Mouse (Mus musculus): ENCODE measurements around the gene Clptm1l. TPM values are rescaled to one million over a fixed set of nuclear protein-coding genes. Genes with fewer than 3 reads are reported as not detected.
A peak's percentile ranks its signal among the peaks of the same experiment; 100 is the strongest.

The Clptm1l gene
- 89.5 to 116 TPM (median 100 TPM) in 3 replicates for total RNA-seq (2017)

DNA sequence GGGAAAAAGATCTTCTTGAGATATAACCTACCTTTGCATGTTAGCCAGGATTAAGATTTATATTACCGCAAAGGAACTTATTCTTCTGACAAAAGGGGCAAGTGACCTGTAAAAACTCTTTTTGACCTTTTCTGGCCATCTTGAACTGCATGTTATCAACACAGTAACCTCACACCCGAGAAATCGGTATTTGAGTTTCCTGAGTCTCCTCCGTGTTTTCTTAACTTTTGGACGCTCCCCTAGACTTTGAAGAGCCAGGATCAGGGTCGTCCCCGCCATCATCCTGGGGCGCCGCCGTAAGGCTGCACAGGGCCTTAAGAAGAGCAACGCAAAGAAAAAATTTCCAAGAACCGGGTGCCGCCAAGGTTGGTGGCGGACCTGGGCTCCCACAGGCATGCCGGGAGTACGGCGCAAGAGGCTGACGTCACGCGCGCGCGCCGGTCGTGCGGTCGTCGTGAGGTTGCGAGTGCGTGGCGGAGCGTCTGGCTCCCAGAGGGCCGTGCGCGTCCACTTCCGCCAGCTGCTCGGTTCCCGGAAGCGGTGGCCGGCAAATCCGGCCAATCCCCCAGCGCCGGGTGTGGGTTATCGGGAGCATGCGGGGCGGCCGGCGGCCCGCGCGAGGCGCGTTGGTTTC is at the start of gene Clptm1l:
Gene Clptm1l (plus strand): TSS at position 485 of the 634 bp plus-strand sequence.
- peak; percentile 83 for ATAC-seq (replicated peaks; ENCODE audit: insufficient number of reproducible peaks, low FRiP score, low TSS enrichment, poor library complexity, severe bottlenecking)

DNA sequence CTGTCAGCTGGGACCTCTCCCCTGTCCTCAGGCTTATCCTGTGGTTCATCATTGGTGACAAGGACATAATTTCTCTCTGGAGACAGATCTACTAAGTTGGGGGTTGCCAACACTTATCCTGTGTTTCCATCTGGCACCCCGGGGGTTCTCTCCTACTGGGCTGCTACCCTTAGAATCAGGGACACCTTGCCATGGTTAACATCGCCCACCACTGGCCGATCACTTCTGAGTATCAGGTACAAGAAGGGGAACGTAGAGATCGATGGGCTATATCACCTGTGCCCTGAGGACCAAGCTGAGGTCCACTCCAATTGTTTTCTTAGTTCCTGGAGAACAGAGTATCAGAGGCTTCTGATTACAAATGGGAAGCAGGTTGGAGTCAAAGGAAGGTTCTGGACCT is 39.6 kb upstream of the Clptm1l start:
- no peak for ATAC-seq (replicated peaks; ENCODE audit: insufficient number of reproducible peaks, low FRiP score, low TSS enrichment, poor library complexity, severe bottlenecking)

DNA sequence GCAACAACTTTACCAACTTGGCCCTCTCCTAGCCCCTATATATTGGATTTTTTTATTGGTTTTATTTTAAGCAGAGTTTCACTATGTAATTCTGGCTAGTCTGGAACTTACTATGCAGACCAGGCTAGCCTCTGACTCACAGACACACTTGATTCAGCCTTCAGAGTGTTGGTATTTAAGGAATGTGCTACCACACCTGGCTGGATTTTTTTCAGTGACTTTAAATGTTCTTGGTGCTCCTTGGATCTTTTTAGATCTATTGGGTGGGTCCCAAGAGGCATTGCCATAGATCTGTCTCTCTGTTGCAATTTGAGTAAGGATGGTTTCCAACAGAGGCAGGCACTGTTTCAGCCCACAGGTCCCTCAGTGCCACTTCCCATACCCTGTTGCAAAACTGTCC is 28.8 kb upstream of the Clptm1l start:
- no peak for ATAC-seq (replicated peaks; ENCODE audit: insufficient number of reproducible peaks, low FRiP score, low TSS enrichment, poor library complexity, severe bottlenecking)

DNA sequence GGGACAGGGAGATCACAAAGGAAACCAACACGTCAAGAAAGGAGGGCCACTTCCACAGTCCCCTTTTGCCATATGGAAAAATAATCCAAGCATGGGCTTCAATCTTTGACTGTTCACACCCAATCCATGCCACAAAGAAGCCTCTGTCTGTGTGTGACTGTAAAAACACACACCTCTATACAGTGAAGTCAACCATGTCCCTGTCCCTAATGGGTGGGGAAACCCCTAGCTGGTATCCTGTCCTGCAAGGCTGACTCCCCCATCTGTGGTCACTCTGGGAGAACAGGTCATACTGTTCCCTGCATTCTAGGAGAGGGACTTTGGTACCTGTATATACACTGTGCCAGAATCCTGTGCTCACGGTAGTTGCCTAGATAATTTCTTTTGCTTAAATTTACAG is 26.5 kb upstream of the Clptm1l start:
- no peak for ATAC-seq (replicated peaks; ENCODE audit: insufficient number of reproducible peaks, low FRiP score, low TSS enrichment, poor library complexity, severe bottlenecking)

DNA sequence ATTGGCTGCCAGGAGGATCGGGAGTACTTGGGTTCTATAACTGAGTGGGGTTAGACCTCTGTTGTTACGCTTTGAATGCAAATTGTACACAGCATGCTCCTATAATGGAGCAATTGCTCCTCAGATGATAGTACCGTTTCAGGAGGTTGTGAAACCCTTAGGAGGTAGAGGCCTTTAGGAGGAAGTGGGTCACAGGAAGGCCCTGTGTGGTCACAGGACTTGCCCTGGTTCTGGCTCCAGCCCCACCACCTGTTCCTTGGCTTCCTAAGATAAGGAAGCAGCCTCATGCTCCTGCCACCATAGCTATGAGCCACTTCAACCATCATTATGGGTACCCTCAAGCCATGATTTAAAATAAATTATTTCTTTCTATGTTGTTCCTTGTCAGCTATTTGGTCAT is 12.3 kb upstream of the Clptm1l start:
- ATAC-seq (replicated peaks; ENCODE audit: insufficient number of reproducible peaks, low FRiP score, low TSS enrichment, poor library complexity, severe bottlenecking), result no peak

DNA sequence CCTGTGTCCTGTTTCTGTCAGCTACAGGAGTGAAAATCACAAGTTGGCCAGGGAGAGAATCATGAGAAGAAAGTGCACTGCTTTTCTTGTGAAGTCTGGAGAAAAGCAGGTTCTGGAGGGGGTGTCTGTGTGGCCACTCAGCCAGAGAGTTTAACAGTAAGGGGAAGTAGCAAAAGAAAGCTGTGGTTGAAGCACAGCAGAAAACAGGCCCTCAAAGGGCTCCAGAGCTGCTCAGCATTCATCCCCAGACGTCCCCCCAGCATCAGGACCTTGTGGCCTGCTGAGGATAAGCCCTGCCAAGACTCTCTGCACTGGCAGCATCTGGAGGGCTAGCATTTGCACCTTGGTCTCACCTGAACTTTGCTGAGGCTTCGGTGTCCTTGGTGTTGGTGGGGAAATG is 11.3 kb upstream of the Clptm1l start:
- ATAC-seq (replicated peaks; ENCODE audit: insufficient number of reproducible peaks, low FRiP score, low TSS enrichment, poor library complexity, severe bottlenecking), result no peak

DNA sequence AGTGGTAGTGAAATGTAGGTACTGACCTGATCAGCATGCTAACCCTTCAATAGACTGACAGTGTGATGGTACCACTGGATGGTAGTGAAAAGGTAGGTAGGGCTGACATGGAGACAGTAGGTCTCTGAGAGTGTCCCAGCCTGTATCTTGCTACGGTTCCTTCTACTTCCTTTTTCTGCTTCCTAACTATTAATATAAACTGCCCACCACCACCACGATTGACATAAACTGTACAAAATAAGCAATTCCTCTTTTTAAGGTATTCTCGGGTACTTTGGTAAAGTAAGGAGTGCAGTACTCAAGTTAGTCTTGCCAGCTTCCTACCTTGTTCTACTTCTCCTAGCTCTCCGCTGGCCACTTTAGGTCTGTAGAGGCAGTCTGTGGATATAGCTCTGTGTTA is 7.5 kb upstream of the Clptm1l start:
- no peak for ATAC-seq (replicated peaks; ENCODE audit: insufficient number of reproducible peaks, low FRiP score, low TSS enrichment, poor library complexity, severe bottlenecking)

DNA sequence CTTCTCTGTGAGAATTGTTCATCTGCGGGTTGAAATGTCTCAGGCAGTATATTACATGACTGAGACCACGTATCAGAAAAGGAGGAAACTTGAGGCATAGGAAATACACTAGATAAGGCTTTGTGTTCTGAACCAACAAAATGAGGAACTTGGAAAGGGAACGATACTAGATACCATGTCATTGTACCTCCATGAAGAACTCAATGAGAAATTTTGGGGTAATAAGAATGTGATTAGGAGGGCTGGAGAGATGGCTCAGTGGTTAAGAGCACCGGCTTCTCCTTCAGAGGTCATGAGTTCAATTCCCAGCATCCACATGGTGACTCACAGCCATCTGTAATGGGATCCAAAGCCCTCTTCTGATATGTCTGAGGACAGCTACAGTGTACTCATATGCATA is 3.6 kb upstream of the Clptm1l start:
- no peak for ATAC-seq (replicated peaks; ENCODE audit: insufficient number of reproducible peaks, low FRiP score, low TSS enrichment, poor library complexity, severe bottlenecking)

DNA sequence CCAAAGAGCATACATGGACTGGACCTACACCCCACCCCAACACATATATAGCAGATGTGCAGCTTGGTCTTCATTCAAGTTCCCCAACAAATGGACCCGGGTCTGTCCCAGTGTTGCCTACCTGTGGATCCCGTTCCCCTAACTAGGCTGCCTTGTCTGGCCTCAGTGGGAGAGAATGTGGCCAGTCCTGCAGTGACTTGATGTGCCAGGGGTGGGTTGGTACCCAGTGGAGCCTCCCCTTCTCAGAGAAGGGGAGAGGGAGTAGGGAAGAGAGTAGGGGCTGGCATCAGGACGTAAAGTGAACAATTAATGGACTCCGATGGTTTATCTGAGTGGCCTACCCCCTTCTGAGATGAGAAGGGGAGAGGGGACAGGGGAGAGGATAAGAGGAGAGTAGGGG is 760 bp upstream of the Clptm1l start:
- ATAC-seq (replicated peaks; ENCODE audit: insufficient number of reproducible peaks, low FRiP score, low TSS enrichment, poor library complexity, severe bottlenecking), result no peak

DNA sequence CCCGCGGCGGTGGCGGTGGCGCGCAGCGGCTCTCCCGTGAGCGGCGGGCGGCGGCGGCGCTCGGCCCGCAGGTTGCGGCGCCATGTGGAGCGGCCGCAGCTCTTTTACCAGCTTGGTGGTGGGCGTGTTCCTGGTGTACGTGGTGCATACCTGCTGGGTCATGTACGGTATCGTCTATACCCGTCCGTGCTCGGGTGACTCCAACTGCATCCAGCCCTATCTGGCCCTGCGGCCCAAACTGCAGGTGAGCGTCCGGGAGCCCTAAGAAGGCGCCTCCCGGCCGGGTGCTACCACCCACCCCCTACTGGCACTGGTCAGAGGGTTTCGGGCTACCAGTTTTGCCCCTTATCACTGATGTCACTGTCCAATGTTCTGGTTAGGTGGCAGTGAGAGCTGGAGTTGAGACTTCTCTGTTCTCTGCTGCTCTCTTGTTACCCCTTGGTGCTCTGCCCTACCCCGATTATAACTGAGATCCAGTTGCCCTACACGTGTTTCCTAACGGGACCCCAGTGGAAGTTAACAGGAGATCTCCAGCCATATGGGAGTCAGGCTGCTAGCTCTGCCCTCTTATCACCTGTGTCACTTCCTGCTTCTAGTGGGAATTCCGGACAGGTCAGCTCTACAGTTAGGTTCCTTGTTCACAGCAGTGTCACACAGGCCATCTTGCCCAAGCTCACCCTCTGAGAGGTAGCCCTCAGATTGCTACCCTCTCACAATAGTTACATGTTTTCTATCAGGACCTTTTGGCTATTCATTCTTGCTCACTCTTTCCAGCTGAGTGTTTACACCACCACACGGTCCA is 551 bp downstream of the Clptm1l start:
- ATAC-seq (replicated peaks; ENCODE audit: insufficient number of reproducible peaks, low FRiP score, low TSS enrichment, poor library complexity, severe bottlenecking), result 0 out of 2 replicates have a peak, but pooled peaks have one; percentile 14

DNA sequence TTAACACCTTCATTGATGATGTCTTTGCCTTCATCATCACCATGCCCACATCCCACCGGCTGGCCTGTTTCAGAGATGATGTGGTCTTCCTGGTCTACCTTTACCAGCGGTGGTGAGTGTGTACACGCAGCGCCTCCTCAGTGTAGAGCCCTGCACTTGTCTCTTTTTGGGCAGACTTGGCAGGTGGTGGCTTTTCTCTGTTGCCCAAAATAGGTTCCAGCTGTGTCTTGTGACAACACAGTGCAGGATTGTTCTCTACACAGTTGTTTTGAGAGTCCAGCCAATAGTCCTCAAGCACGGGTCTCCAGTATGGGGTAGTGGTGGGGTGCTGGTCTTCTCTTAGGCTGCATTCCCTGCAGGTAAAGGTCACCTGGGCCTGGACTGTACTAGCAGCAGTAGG is 14.6 kb downstream of the Clptm1l start:
- no peak for ATAC-seq (replicated peaks; ENCODE audit: insufficient number of reproducible peaks, low FRiP score, low TSS enrichment, poor library complexity, severe bottlenecking)

DNA sequence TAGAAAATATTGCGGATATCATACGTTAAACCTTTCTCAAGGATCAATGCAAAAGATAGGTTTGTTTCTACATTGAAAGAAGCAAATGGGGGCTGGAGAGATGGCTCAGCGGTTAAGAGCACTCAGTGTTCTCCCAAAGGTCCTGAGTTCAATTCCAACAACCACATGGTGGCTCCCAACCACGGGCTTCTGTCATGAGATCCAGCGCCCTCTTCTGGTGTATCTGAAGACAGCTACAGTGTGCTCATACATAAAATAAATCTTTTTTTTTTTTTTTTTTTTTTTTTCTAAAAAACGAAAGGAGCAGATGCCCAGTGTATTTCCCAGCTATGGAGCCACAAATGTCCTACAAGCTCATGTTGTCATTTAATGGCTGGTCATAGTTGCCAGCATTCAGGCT is 16.8 kb downstream of the Clptm1l start:
- no peak for ATAC-seq (replicated peaks; ENCODE audit: insufficient number of reproducible peaks, low FRiP score, low TSS enrichment, poor library complexity, severe bottlenecking)

DNA sequence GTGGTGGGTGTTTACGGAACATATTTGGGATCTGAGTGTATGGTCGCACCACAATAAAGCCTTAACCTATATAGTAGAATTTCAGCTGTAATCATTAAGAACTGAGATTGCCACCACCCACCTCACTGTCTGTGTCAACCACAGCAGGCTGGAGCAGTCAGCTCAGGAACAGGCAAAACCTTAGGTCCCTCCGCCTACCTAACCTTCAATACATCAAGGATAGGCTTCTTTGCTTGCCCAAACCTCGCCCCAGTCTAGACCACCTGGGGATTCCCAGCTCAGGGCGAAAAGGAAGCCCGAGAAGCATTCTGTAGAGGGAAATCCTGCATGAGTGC is 22.6 kb downstream of the Clptm1l start:
- no peak for ATAC-seq (replicated peaks; ENCODE audit: insufficient number of reproducible peaks, low FRiP score, low TSS enrichment, poor library complexity, severe bottlenecking)

DNA sequence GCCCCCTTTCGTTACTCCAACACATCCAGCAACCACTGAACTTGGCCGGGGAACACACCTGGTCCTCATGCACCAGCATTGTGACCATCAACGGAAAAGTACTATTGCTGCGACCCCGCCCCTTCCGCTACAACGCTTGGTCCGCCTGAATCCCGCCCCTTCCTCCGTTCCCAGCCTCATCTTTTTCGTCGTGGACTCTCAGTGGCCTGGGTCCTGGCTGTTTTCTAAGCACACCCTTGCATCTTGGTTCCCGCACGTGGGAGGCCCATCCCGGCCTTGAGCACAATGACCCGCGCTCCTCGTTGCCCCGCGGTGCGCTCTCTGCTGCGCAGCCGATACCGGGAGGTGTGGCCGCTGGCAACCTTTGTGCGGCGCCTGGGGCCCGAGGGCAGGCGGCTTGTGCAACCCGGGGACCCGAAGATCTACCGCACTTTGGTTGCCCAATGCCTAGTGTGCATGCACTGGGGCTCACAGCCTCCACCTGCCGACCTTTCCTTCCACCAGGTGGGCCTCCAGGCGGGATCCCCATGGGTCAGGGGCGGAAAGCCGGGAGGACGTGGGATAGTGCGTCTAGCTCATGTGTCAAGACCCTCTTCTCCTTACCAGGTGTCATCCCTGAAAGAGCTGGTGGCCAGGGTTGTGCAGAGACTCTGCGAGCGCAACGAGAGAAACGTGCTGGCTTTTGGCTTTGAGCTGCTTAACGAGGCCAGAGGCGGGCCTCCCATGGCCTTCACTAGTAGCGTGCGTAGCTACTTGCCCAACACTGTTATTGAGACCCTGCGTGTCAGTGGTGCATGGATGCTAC is 23.1 kb downstream of the Clptm1l start, which contains the start of gene Tert:
Gene Tert (plus strand): TSS at position 167 of the 805 bp plus-strand sequence.
- ATAC-seq (replicated peaks; ENCODE audit: insufficient number of reproducible peaks, low FRiP score, low TSS enrichment, poor library complexity, severe bottlenecking), result no peak

DNA sequence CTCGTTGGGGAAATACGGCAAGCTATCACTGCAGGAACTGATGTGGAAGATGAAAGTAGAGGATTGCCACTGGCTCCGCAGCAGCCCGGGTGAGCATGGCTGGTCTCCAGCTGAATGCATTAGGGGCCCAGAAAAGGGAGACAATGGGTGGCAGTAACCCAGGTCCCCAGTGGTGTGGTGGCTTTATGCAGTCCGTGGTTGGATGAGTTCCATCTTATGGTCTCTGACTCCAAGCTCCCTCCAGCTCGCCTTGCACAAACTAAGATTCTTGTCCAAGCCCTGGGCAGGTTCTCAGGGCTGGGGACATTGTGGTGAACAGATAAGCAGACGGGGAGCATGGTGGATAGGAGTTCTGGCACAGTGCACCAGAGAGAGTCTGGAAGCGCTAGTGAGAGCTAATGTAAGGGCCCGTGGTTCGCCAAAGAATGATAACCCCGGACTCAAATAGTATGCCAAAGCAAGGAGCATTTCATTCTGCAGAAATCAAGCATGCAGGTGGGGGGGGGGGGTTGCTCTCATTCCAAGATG is 24.8 kb downstream of the Clptm1l start:
- no peak for ATAC-seq (replicated peaks; ENCODE audit: insufficient number of reproducible peaks, low FRiP score, low TSS enrichment, poor library complexity, severe bottlenecking)

DNA sequence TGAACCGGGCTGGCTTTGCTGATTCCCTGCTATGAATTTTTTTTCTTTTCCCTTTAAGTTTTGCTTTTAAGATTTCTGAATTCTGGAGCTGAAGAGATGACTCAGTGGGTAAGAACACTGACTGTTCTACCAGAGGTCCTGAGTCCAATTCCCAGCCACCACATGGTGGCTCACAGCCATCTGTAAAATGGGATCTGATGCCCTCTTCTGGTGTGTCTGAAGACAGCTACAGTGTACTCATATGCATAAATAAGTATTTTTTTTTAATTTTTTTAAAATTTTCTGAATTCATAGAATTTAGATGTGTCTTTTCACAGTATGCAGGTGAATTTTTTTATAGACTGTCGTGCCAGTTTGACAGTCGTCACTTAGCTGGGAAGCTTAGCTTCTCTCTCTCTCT is 28.0 kb downstream of the Clptm1l start:
- ATAC-seq (replicated peaks; ENCODE audit: insufficient number of reproducible peaks, low FRiP score, low TSS enrichment, poor library complexity, severe bottlenecking), result no peak

DNA sequence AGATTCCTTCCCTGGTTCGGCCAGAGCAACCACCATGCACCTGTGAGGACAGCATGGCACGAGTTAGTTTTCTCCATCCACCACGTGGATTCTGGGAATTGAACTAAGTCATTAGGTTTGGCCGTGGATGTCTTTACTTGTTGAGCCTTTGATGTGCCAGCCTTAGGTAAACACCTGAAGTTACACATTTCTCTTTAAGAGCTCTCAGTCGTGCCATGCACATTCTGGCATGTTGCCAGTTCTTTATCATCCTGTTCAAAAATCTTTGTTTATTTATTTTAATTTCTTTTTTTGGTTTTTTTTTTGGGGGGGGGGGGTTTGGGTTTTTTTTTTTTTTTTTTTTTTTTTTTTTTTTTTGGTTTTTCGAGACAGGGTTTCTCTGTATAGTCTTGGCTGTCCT is 34.0 kb downstream of the Clptm1l start:
- no peak for ATAC-seq (replicated peaks; ENCODE audit: insufficient number of reproducible peaks, low FRiP score, low TSS enrichment, poor library complexity, severe bottlenecking)

DNA sequence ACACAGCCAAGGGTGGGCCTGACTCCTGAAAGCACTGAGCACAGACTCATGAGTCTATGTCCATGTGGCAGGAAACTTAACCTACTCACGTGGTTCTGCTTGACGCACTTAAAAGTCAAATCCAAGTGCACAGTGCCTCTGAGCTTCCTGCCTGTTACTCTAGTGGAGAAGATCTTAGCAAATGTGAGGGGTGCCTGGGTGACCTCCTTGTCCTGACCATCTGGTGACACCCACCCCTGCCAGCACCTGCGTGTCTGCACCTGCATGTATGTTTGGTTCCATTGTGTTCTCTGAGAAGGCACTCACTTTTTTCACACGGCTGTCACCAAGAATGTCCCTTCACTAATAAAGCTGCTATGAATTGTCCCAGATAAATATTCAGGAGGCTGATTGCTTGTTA is 37.5 kb downstream of the Clptm1l start:
- no peak for ATAC-seq (replicated peaks; ENCODE audit: insufficient number of reproducible peaks, low FRiP score, low TSS enrichment, poor library complexity, severe bottlenecking)

DNA sequence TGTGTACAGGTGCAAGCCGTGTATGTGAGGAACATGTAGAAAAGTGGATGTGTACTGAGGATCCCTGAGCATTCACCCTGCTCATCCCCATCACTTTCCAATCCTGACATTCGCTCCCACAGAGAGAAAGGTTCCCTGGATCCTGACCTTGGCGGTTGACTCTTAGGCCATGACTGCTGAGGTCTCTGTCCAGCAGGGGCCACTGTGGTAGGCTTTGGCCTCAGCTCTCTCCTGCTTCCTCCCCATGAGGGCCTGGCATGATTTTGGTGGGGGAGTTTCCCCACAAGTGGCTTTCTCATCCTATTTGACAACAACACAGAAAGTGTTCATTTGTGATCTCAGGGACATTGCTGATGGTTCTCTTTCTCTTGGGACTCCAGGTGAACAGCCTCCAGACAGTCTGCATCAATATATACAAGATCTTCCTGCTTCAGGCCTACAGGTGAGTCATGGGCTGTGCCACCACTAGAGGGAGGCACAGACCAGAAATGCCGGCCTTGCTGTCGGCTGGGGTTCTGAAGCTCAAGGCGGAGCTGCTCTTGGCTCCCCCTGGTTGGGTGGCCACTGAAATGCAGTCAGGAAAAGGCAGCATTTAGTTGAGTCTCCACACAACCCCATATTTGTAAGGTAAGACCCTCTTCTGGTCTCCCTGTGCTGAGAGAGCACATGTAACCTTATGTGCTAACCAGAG is 42.7 kb downstream of the Clptm1l start:
- no peak for ATAC-seq (replicated peaks; ENCODE audit: insufficient number of reproducible peaks, low FRiP score, low TSS enrichment, poor library complexity, severe bottlenecking)

Measured in monocyte, adult 5-6 weeks (primary cell).